ENCODE assay signal across 21 mouse cellular contexts in the genomic region with DNA sequence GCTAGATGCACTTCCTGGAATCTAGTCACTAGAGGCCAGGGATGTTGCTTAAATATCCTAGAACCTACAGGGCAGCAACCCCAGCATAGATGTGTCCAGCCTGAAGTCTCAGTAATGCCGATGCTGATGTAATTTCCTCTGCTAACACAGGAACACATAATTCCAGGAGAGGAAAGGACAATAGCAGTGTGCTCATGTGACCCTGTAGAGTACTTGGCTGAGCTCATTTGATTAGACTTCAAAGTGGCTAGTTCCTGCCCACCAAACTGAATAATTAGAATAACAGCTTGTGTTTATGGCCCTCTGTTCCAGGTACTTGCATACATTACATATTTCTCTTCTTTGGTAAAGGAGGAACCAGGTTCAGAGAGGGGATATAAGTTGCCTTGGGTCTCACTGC. TPM values are rescaled to one million over a fixed set of nuclear protein-coding genes. Genes with fewer than 3 reads are reported as not detected.
DNase-seq lines count a peak whose midpoint lies in the region; ATAC-seq and TF ChIP-seq lines count a peak whose summit lies in the region.
"Had no signal": no experiment of that assay in that cellular context is flagged by ENCODE, and none has a peak within 500 bp of the region (broad histone marks: within the 10 kb centered on the region; RNA-seq: fewer than 3 reads in every experiment).

No protein-coding gene starts in this region.

- no peak overlapping the region for H3K4me2 ChIP-seq in heart, embryonic 16.5 days (ENCODE audit: low read depth, low read length)
- peak overlapping the region; percentile 25; the same call in 1 of the 2 replicates for H3K4me2 ChIP-seq in lung, postnatal 0 days (replicated peaks; ENCODE audit: low read depth, low read length)
- H3K4me2 ChIP-seq: forebrain, embryonic 13.5 days; hindbrain, embryonic 13.5 days had no signal

- ATAC-seq in heart, embryonic 16.5 days (replicated peaks; ENCODE audit: extremely low read depth, insufficient read depth, low FRiP score): no peak
- 0 out of 2 replicates have a peak, but pooled peaks have one; percentile 2 for ATAC-seq in lung, postnatal 0 days
- ATAC-seq: activated CD4-positive, CD25-positive, alpha-beta regulatory T cell, adult 4 months; CD4-positive, CD25-positive, alpha-beta regulatory T cell, adult 4 months; forebrain, embryonic 13.5 days; forebrain, postnatal 0 days; hindbrain, postnatal 0 days had no signal

- no peak overlapping the region for H3K27ac ChIP-seq in heart, embryonic 10.5 days
- peak overlapping the region; percentile 39; the same call in 1 of the 2 replicates for H3K27ac ChIP-seq in heart, embryonic 16.5 days (ENCODE audit: low read length)
- H3K27ac ChIP-seq in lung, postnatal 0 days (ENCODE audit: low read length): peak overlapping the region; percentile 59; the same call in 1 of the 2 replicates
- H3K27ac ChIP-seq: embryonic facial prominence, embryonic 10.5 days; forebrain, embryonic 13.5 days; hindbrain, embryonic 13.5 days; hindbrain, postnatal 0 days had no signal

- peak; percentile 91 for DNase-seq in heart, adult 11 months
- no peak for DNase-seq in heart, embryonic 10.5 days (ENCODE audit: low spot score)
- DNase-seq in heart, postnatal 10 days: no peak
- peak; percentile 49 for DNase-seq in lung, postnatal 0 days (ENCODE audit: low spot score)
- no peak for DNase-seq in lung, adult 18-20 months
- peak; percentile 17 for DNase-seq in brain, embryonic 14.5 days (ENCODE audit: low read depth)
- DNase-seq in layer of hippocampus, postnatal 14 days (ENCODE audit: low spot score in 2 of 2): no peak
- DNase-seq: adrenal gland, postnatal 14 days; B cell, adult 2 months; cerebellum, adult 2 months; cerebellum, postnatal 10 days; forebrain, postnatal 0 days; gastrocnemius, postnatal 14 days had no signal

- H3K9ac ChIP-seq in heart, embryonic 16.5 days (ENCODE audit: low read length): no peak overlapping the region
- H3K9ac ChIP-seq in lung, postnatal 0 days (replicated peaks; ENCODE audit: low read depth): no peak overlapping the region
- H3K9ac ChIP-seq: forebrain, embryonic 13.5 days; forebrain, postnatal 0 days; hindbrain, embryonic 13.5 days had no signal

- H3K4me3 ChIP-seq in heart, embryonic 10.5 days: no peak overlapping the region
- H3K4me3 ChIP-seq in heart, embryonic 16.5 days (ENCODE audit: low read length): no peak overlapping the region
- H3K4me3 ChIP-seq in lung, postnatal 0 days (ENCODE audit: low read depth, low read length): no peak overlapping the region
- H3K4me3 ChIP-seq: embryonic facial prominence, embryonic 10.5 days; forebrain, embryonic 13.5 days; hindbrain, embryonic 13.5 days had no signal

- H3K27me3 ChIP-seq in heart, embryonic 10.5 days (ENCODE audit: insufficient read depth, poor library complexity, severe bottlenecking): 0 out of 2 replicates have a peak, but pooled peaks cover 3% of the 10 kb centered on the region
- H3K27me3 ChIP-seq in heart, embryonic 16.5 days (ENCODE audit: control insufficient read depth, insufficient read depth, low read length): no peaks in the 10 kb centered on the region
- H3K27me3 ChIP-seq in lung, postnatal 0 days (replicated peaks; ENCODE audit: insufficient read depth, low read length): no peaks in the 10 kb centered on the region
- H3K27me3 ChIP-seq: forebrain, embryonic 13.5 days; hindbrain, embryonic 13.5 days had no signal

- intact Hi-C loops in heart, postnatal 10 days (cut with DNase I): no loop called here

- TF ChIP-seq EP300 in lung, postnatal 0 days (IDR thresholded peaks at IDR 0.05): peak; percentile 47

- no peak for TF ChIP-seq POLR2A in brain, embryonic 14.5 days (IDR thresholded peaks at IDR 0.05; ENCODE audit: borderline replicate concordance, extremely low read depth, insufficient read depth, insufficient read length, poor library complexity, severe bottlenecking)

- H3K9me3 ChIP-seq in heart, embryonic 10.5 days: no peaks in the 10 kb centered on the region
- no peaks in the 10 kb centered on the region for H3K9me3 ChIP-seq in heart, embryonic 16.5 days (replicated peaks; ENCODE audit: control insufficient read depth, low read length)
- no peaks in the 10 kb centered on the region for H3K9me3 ChIP-seq in lung, postnatal 0 days (ENCODE audit: low read length)
- H3K9me3 ChIP-seq: embryonic facial prominence, embryonic 10.5 days; forebrain, embryonic 13.5 days; G1E; hindbrain, embryonic 13.5 days had no signal

- H3K36me3 ChIP-seq in heart, embryonic 10.5 days: no peaks in the 10 kb centered on the region
- no peaks in the 10 kb centered on the region for H3K36me3 ChIP-seq in heart, embryonic 16.5 days (ENCODE audit: control insufficient read depth, insufficient read depth)
- no peaks in the 10 kb centered on the region for H3K36me3 ChIP-seq in lung, postnatal 0 days (ENCODE audit: insufficient read depth, low read length)
- H3K36me3 ChIP-seq: embryonic facial prominence, embryonic 10.5 days; G1E; hindbrain, embryonic 13.5 days had no signal

- 61% methylated on average over 1 of the region's 1 CpGs for WGBS in heart, embryonic 10.5 days
- WGBS in heart, embryonic 16.5 days: 43% methylated on average over 1 of the region's 1 CpGs
- 30% methylated on average over 1 of the region's 1 CpGs for WGBS in lung, postnatal 0 days

- TF ChIP-seq CTCF in lung, postnatal 0 days (IDR thresholded peaks at IDR 0.05): no peak
- TF ChIP-seq CTCF in brain, embryonic 14.5 days (IDR thresholded peaks at IDR 0.05; ENCODE audit: borderline replicate concordance, extremely low read depth, insufficient read depth, insufficient read length): no peak

- H3K4me1 ChIP-seq in heart, embryonic 10.5 days: no peaks in the 10 kb centered on the region
- peaks cover 9% of the 10 kb centered on the region for H3K4me1 ChIP-seq in heart, embryonic 16.5 days (ENCODE audit: control insufficient read depth, insufficient read depth, low read length)
- no peaks in the 10 kb centered on the region for H3K4me1 ChIP-seq in lung, postnatal 0 days (ENCODE audit: insufficient read depth, low read depth, low read length)

RNA-seq across cellular contexts. Expression of a gene that starts 4.6 kb away (rescaled TPM):
- polyA plus RNA-seq in heart, embryonic 10.5 days (2016; fragmentation: Nextera tagmentation; extraction: Ambion mirVana): 107 and 130 TPM in 2 replicates
- polyA plus RNA-seq in heart, embryonic 16.5 days (2015; fragmentation: Nextera tagmentation; extraction: Ambion mirVana): 200 and 213 TPM in 2 replicates
- 100 to 1,000 TPM; 137 to 186 TPM for total RNA-seq in heart, postnatal 10 days (2021)
- polyA plus RNA-seq in lung, postnatal 0 days (2015; fragmentation: Nextera tagmentation; extraction: Ambion mirVana): 982 and 1,058 TPM in 2 replicates
- polyA plus RNA-seq in brain, embryonic 14.5 days (2012; rRNA removed): 204 and 237 TPM in 2 replicates
- 100 to 1,000 TPM; 108 to 124 TPM for total RNA-seq in layer of hippocampus, postnatal 14 days (2021)
- polyA plus RNA-seq: activated CD4-positive, CD25-positive, alpha-beta regulatory T cell, adult 4 months; CD4-positive, CD25-positive, alpha-beta regulatory T cell, adult 4 months; G1E had no signal

Comparison
In these comparisons a context has a peak if more than half of its experiments do, and no peak if none do; other contexts are left out.
1. DNase-seq: peak in heart, adult 11 months (single experiment), lung, postnatal 0 days (single experiment) and brain, embryonic 14.5 days (single experiment); none in heart, embryonic 10.5 days (single experiment), heart, postnatal 10 days (0 of 2), lung, adult 18-20 months (0 of 2) and layer of hippocampus, postnatal 14 days (0 of 2).